Mouse (Mus musculus) frontal cortex, postnatal 14 days (tissue): ENCODE measurements around the gene Rnf187.

ENCODE experiments used
- DNase-seq, 2 experiments: peaks; one replicate each; pipeline ENCODE4 v3.0.0; 2022; ENCODE audit warnings: low spot score in 2 of 2

Gene Rnf187

DNA sequence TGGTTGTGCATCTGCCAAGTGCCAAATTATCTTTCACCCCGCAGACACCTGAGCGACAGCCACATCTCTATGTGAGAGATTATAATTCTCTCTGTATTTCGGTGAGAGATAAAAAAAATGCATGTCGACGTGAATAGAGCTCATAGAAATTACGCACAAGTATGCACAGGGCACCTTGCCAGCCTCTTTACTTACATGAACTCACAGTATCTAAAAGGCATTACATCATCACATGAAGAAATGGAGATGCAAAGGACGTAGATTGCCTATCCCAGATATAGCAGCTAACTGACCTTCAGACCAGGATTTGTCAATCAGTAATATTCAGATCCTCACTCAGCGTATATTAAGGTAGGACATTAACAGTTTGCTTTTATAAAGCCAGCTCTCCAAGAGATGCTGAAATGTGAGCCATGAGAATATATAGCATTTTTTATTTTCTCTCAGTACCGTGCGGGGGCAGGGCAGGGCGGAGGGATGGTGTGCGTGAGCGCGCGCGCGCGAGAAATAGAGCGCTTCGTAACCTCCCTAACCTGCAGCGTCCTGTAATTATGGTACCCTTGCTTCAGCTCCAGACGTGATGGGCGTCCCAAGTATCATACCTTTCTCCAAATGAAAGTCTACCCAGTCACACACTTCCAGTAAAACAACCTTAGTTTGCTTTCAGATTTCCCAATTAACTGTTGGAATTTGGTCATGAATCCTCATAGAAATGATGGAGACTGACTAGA, 9.2 kb upstream of the Rnf187 start:
- DNase-seq, result no peak

DNA sequence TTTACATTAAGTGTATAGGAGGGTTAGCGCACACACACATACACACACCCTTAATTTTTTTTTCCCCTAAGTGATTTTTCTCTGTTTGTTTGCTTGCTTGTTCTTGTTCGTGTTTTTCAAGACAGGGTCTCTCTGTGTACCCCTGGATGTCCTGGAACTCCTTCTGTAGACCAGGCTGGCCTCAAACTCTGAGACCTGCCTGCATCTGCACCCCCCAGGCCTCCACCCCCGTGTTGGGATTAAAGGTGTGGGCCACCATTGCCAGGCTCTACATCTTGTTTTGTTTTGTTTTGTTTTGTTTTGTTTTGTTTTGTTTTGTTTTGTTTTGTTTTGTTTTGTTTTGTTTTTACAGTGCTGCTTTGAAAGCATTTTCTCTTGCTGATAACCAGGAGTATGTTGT, 8.6 kb upstream of the Rnf187 start:
- no peak for DNase-seq

DNA sequence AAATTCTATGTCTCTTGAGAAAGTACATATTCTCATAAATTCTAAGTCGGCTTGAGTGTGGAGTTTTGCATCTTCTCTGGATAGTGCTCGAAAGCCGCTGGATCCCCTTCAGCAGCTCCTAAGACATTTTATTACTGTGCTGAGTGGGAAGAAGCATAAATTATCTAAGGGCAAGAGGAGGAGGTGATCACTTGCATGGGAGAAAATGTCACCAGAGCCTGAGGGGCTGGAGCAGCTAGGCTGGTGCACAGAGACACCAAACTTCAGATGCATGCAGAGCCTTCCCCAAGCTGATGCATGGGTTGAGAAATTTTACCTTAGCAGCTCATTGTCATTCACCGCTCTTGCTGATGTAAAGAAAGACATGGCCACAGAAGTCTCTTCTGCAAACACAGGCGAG, 5.4 kb upstream of the Rnf187 start:
- no peak for DNase-seq

DNA sequence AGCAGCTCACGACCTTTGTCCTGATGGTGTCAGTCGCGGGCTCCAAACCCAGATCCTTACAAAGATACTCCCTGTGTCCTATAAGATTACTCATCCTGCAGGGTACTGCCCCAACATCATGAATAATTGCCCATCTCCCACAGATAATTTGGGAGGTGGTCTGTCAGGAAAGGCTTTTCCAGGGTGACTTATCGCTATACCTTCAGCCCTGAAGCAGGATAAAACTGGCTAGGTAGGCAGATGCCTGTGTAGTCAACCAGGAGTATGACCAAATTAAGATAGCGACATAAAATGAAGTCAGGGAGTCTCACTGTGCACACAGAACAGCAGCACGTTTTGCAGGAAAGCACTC, 348 bp upstream of the Rnf187 start:
- no peak for DNase-seq

DNA sequence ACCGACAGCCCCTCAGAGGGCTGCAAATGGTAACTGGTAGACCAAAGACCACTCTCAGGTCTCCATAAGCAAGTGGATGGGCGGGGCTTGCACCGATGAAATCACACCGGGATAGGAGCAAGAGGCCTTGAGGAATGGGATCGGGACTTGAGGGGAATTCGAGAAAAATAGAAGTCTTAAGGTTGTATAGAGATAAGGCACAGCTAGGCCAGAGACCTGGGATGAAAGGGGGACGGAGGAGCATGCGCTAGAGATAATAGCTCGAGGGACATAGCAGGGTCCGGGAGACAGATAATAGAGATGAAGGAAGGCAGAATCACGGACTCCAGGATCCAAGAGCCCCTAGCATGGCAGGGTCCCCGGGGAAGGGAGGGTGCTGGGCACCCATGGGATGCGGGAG, 807 bp downstream of the Rnf187 start:
- no peak for DNase-seq

DNA sequence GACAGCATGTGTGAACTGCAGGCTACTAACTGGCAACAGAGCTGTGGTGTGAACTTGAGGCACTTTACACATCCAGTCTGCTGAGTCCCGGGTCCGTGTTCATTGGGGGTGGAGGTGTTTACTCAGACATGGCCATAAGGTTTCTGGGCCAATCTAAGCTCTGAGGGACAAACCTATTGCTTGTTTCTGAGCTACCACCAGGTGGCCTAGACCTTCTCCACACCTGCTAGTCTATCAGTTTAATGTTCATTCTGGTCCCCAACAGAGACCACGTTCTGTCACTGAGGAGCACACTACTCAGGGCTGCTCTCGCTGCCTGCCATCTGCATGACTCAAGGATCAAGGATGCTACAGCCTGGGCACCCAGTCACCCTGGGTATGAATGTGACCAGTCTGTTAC, 7.1 kb downstream of the Rnf187 start:
- DNase-seq, result no peak

DNA sequence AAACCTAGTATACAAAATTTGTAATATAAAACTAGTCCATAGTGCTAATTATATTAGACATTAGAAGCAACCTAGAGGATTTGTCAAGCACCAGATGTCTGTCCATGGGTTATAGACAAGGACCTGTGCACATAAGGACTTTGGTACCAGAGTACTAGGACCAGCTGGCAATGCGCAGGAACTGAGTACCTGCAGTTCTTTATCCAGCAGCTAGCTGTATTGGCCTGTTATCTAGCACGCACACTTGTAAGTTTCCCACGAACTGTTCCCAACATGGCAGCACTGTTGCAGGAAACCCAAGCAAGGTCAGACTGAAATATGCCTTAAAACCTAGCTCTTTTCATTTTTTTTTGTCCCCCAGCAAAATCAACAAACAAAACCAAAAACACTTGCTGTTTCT, 8.5 kb downstream of the Rnf187 start:
- no peak for DNase-seq

DNA sequence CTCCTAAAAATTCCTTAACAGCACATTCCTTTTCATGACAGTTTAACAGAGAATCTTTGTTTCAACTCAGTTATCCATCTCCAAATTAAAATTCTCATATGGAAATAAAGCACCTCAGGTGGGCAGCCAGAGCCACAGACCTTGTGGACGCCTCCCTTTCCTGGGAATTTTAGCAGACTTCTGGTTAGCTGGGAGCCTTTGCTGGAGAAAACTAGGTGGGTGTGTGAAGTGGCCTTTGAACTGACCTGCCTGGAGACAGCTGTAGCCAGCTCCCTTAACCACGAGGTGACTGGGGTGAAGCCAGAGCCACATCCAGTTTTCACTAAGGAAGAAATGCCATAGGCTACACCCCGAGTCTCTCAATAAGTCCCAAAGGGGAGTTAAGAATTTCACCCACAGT, 9.1 kb downstream of the Rnf187 start:
- no peak for DNase-seq

DNA sequence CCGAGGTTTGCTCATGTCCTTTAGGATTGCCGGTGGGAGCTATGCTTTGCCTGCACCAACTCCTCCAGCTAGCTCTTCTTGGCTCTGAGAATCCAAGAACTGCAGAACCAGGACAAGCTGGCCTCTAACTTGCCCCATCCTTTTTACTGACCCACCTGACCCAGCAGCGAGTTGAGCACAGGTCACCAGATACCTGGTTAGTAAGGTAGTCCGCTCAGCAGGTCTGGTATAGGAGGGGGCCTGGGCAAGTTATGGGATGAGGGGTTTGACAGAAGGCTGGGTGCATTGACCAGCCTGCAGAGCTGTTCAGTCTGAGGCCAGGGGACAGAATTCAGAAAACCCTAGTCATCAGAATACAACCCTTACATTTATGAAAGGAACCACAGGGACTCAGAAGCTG, 9.7 kb downstream of the Rnf187 start:
- DNase-seq, result no peak

DNA sequence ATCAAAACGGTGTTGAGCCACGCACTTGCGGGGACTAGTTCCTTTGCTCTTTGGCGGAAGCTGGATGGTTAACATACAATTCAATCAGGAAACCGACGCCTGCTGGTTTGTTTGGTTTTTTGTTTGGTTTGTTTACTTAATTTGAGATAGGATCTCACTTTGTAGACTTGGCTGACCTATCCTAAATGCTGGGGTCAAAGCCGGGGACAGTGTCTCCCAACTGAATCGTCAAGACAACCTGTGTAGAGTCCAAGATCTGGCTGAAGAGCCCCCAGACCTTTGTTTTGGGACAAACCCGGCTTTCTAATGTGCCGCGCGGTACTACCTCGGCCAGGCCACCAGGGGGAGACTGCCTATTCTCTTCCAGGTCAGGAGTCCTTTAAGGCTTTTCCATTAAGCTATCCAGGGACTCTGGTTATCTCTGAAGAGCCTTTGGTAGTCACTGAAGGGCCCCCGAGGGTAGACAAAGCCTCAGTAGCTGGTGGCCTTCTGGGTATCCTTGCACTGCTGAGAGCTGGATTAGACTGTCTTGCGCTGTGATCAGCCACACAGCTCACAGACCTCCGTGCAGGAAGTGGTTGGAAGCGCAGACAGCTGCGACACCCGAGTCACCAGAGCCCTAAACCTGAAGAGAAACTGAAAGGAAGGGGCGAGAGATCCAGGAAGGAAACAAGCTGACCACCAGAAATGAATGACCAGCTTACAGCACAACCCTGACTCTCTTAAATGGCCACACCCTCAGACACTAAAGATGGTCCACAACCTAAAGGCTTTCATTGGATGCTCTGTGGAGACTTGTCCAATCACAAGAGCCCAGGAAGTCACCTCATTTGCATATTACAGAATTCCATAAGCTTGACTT, 10.7 kb downstream of the Rnf187 start:
- DNase-seq, result no peak

DNA sequence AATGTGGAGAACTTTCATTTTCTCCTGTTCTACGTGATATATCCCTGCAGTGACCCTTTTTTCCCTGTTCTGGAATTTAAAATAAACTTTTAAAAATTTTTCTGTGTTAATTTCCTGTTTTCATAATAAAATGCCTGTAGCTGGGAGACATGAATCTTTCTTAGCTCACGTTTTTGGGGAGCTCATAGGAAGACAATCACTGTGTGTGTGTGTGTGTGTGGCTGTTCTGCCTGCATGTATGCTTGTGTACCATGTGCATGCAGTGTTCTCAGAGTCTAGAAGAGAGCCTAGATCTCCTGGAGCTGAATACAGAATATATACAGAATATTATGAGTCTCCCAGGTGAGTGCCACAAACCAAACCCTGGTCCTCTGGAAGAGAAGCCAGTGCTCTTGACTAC, 11.7 kb downstream of the Rnf187 start:
- DNase-seq, result no peak

DNA sequence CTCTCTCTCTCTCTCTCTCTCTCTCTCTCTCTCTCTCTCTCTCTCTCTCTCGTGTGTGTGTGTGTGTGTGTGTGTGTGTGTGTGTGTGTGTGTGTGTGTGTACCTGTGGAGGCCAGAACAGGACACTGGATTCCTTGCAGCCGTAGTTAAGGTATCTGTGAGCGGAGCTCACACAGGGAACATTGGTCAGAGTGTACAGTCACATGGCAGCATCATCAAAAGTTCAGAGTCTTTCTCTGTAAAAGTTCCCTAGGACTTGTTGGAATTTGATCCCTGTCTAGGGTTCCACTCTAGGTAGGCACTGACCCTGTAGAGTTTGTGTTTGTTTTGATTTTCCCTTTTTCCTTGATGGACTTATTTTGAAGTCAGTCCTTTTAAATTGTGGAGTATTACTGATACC, 12.1 kb downstream of the Rnf187 start:
- no peak for DNase-seq

DNA sequence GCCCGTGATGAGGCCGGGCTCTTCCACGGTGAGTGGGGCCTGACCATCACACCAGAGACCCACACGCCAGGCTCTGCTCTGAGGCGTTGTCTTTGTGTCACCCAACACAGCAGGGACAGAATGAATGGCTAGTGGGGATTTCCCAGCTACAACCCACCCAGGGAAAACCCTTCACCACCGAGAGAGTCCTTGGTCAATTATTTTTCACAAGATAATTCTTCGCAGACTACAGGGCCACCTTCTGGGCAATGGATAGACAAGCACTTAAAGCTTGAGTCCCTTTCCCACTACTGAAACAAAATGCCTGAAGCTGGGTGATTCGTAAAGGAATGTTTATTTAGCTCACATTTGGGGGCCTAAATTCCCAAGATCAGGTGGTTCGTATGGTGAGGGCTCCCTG, 16.3 kb downstream of the Rnf187 start:
- no peak for DNase-seq

- no peak for DNase-seq
These were observed 20.0 kb downstream of the Rnf187 start for GRCm38 (mm10) chr11:58918759-58919158.

DNA sequence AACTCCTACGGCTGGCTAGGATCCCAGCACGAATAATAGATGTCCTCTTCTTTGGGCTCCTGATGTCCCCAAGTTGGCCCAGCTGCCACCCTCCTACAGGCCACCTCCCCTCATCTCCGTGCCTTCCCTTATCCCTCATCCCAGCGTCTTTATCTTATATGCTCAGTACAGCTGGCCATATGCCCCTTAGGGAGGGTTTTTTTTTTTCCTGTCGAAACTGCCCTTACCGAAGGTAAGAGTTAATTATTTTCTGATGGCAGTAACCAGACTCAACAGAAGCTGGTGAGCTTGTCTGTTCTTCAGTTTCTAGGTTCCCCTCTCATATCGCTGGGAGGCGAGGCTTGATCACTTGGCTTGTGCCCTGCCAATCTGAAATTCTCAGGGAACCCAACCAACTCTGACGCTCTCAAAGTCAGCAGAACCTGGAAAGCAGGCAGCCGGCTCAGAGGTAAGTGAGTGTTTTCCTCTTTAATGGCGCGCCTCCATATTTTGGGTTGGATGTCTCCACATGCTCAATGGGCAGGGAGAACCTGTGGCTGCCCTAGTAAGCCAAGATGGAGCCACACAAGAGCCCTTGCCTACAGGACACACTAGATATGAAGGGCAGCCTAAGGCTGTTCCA, 20.9 kb downstream of the Rnf187 start, which contains the start of gene Btnl10:
Gene Btnl10, plus strand, starts transcription at position 164 of the 622 bp plus-strand sequence.
- no peak for DNase-seq

- DNase-seq, result no peak
These were observed 21.6 kb downstream of the Rnf187 start for GRCm38 (mm10) chr11:58916879-58917744.

- no peak for DNase-seq
These were observed 24.2 kb downstream of the Rnf187 start for GRCm38 (mm10) chr11:58914461-58915028.

DNA sequence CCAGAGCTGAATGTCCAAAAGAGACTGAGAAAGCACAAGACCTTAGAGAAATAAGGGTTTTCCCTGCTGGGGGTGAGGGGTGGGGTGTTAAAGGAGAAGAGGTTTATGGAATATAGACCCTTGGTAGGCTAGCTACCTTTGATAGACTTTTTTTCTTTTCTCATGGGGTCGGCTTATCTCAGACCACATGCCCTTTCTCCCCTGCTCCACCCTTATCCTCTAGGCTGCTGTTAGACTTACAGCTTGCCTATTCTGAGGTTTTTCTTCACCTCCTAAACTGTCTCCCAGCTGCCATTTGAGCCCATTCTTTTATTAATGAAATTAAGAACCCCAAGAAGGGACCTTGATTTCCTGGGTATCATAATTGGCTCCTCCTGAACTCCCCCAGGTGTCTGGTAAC, 24.9 kb downstream of the Rnf187 start:
- DNase-seq, result no peak

DNA sequence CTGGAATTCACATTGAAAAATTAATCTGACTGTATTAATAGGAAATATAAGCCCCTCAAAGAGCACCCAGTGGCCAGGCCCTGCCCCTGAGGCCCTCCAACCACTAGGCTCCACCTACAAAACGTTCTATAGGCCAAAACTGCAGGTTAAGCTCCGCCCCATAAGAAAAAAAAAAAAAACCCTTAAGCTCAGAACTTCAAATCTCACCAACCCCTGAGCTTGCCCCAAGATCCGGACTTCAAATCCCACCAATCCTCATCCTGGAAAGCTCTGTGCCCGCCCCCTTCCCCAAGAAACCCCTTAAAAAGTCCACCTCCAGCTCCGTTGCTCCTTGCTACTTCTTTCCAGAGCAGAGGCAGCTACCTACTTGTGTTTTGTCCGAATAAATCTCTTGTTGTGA, 33.9 kb downstream of the Rnf187 start:
- DNase-seq, result no peak

- no peak for DNase-seq
These were observed 34.4 kb downstream of the Rnf187 start for GRCm38 (mm10) chr11:58904410-58904718.

DNA sequence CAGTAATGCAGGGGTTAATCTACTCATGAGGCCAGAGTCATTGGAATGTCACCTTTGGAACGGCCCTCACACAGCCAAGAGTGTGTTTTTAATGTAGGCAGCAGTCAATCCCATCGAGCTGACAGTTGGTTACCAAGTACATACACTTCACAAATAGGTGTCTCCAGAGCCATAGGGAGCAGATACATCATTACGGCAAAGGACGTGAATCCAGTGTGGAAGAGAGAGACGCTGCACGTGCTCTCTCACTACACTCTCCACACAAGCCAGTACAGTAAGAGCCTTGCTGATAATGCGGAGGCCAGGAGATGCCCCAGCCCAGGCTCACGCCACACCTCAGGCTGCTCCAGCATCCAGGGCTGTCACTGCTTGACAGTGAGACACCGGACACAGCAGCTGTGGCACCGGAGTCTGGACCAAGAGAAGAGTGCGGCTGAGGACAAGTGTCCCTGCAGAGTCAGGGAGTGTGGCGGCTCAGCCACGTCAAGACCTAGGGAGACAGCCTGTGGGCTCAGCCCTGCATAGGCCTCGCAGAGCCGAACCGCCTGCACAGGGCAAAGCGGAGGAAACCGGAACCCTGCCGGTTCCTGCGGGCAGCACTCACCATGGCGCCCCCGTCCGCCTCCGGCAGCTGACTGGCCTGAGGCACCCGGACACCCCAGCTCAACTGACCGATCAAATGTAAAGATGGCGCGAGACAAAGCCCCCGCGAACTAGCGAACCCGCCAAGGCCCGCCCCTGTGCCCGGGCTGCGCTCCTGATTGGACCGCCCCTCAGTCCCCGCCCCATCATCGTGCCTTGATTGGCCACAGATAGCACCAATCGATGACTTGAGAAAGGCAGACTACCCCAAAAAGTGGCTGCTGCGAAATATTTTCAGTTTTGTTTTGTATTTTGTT, 35.0 kb downstream of the Rnf187 start, which contains the start of gene Zfp39:
Gene Zfp39, minus strand, starts transcription at position 715 of the 899 bp plus-strand sequence.
- DNase-seq, result peak; percentile 92 to 96
